Mouse (Mus musculus): ENCODE results near the gene Timd2. TPM values are rescaled to one million over a fixed set of nuclear protein-coding genes. Genes with fewer than 3 reads are reported as not detected.
"Not testable (repeated sequence)": the region's sequence is repeated elsewhere in the genome, so short reads cannot be mapped to it uniquely, and the experiment has no call there.

The Timd2 gene
- polyA plus RNA-seq, 1 experiment = not detected

DNA sequence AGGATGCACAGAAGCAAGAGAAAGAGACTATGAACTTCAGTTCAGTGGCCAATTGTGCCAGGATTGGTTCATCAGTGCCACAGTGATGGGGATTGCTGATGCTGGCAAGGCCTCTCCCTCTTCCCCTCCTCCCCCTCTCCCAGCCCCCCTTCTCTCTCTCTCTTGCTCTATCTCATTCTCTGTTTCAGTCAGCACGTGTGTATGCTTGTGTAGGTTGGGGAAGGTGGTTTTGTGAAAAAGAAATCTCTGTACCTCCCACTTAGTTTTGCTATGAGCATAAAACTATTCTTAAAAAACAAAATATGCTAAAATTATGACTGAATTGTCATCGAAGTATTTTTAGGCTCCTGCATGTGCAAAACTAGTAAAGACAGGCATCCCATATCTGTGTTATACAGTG lies 38.9 kb downstream of the Timd2 start:
- H3K36me3 ChIP-seq (ENCODE audit: control insufficient read depth, insufficient read depth) = no peaks in the 10 kb centered on the region
- H3ac ChIP-seq (ENCODE audit: control insufficient read depth, insufficient read length) = no peak overlapping the region
- no peak overlapping the region for H3K4me3 ChIP-seq
- no peaks in the 10 kb centered on the region for H3K27me3 ChIP-seq (ENCODE audit: control insufficient read depth, insufficient read depth, insufficient read length)
- H3K79me2 ChIP-seq (ENCODE audit: control insufficient read depth, insufficient read depth) = no peaks in the 10 kb centered on the region
- TF ChIP-seq MAX (IDR thresholded peaks at IDR 0.05; ENCODE audit: low read depth) (no peak), E2F4 (IDR thresholded peaks at IDR 0.05; ENCODE audit: insufficient read depth) (no peak), MYOG (IDR thresholded peaks at IDR 0.05; ENCODE audit: control insufficient read depth in 1 of 3, insufficient read depth in 1 of 3, insufficient read length in 2 of 3, low read depth in 2 of 3) (no peak), CEBPB (IDR thresholded peaks at IDR 0.05; ENCODE audit: insufficient read depth, poor library complexity, severe bottlenecking) (no peak), TCF3 (IDR thresholded peaks at IDR 0.05; ENCODE audit: insufficient read length, low read depth) (no peak), TCF12 (IDR thresholded peaks at IDR 0.05; ENCODE audit: insufficient read depth, poor library complexity, severe bottlenecking) (no peak), USF1 (IDR thresholded peaks at IDR 0.05; ENCODE audit: low read depth) (no peak), POLR2A (IDR thresholded peaks at IDR 0.05; ENCODE audit: insufficient read length, low read depth) (no peak), POLR2AphosphoS2 (IDR thresholded peaks at IDR 0.05; ENCODE audit: insufficient read length, low read depth) (no peak), MYOD1 (IDR thresholded peaks at IDR 0.05; ENCODE audit: control insufficient read depth in 1 of 3, insufficient read length in 2 of 3, low read depth in 2 of 3) (no peak), SRF (IDR thresholded peaks at IDR 0.05; ENCODE audit: control insufficient read depth, insufficient read length, low read depth) (no peak), REST (IDR thresholded peaks at IDR 0.05; ENCODE audit: insufficient read depth, insufficient read length) (no peak)
- H3K4me2 ChIP-seq (ENCODE audit: low read depth) = no peak overlapping the region

DNA sequence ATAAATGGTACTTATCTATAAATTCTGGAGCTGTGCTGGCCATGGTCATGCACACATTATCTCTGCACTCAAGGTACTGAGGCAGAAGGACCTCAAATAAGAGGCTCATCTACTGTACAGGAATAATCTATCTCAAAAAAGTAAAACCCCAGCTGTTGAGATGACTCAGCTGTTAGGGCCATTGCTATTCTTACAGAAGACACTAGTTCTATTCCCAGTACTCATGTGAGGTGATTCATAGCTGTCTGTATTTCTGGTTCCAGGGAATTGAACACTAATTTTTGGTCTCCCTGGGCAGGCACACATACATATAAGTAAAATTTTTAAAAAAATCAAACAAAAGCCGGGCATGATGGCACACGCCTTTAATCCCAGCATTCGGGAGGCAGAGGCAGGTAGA lies 39.8 kb downstream of the Timd2 start:
- Histone ChIP-seq H3K4me3 (no peak overlapping the region), H3K4me2 (ENCODE audit: low read depth) (no peak overlapping the region), H3K36me3 (ENCODE audit: control insufficient read depth, insufficient read depth) (no peaks in the 10 kb centered on the region), H3ac (ENCODE audit: control insufficient read depth, insufficient read length) (no peak overlapping the region), H3K27me3 (ENCODE audit: control insufficient read depth, insufficient read depth, insufficient read length) (no peaks in the 10 kb centered on the region), H3K79me2 (ENCODE audit: control insufficient read depth, insufficient read depth) (no peaks in the 10 kb centered on the region)
- TF ChIP-seq TCF12 (IDR thresholded peaks at IDR 0.05; ENCODE audit: insufficient read depth, poor library complexity, severe bottlenecking) = no peak
- no peak for TF ChIP-seq MYOD1 (IDR thresholded peaks at IDR 0.05; ENCODE audit: control insufficient read depth in 1 of 3, insufficient read length in 2 of 3, low read depth in 2 of 3)

DNA sequence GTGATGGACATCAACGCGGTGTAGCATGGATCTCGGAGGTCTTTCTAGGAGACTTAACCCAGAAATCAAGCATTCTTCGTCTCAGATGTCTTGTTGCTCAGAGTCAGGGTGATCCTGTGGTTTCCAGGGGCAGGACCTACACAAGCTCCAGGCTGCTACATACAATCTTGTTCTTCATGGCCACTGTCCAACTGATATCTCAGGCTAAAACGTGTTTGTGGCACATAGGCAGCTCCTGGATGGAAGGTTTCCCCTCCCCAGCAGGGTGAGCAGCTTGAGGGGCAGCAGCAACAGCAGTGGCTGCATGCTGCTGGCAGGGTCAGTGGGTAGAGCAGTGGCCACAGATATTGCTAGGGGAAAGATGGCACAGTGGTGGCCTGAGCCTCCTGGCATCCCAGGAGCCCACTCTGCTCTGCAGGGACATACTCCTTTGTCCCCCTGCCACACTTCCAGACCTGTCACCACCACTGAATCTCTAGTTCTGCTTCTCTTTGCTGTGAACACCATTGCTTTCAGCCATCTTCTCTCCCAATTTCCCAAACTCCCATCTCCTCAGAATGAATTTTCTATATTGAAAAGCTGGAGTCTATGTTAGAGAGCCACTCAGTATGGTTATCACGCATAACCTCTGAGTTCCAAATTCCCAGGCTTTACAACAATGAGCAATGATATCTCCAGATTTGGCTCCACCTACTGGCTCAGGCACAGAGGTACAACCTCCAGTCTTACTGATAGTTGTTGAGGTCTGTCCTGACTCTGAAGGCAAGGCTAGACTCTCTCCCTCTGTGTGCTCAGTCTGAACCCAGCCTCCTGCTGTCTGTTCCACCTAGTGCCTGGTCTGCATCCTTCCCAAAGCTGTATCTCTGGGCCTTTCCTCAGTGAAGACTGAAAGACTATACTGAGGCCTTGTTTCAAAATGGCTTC lies 41.0 kb downstream of the Timd2 start:
- TF ChIP-seq USF1 (IDR thresholded peaks at IDR 0.05; ENCODE audit: low read depth) (no peak), SRF (IDR thresholded peaks at IDR 0.05; ENCODE audit: control insufficient read depth, insufficient read length, low read depth) (no peak), MAX (IDR thresholded peaks at IDR 0.05; ENCODE audit: low read depth) (no peak), MYOD1 (IDR thresholded peaks at IDR 0.05; ENCODE audit: control insufficient read depth in 1 of 3, insufficient read length in 2 of 3, low read depth in 2 of 3) (no peak), CEBPB (IDR thresholded peaks at IDR 0.05; ENCODE audit: insufficient read depth, poor library complexity, severe bottlenecking) (no peak), MYOG (IDR thresholded peaks at IDR 0.05; ENCODE audit: control insufficient read depth in 1 of 3, insufficient read depth in 1 of 3, insufficient read length in 2 of 3, low read depth in 2 of 3) (no peak), TCF12 (IDR thresholded peaks at IDR 0.05; ENCODE audit: insufficient read depth, poor library complexity, severe bottlenecking) (no peak), POLR2A (IDR thresholded peaks at IDR 0.05; ENCODE audit: insufficient read length, low read depth) (no peak), TCF3 (IDR thresholded peaks at IDR 0.05; ENCODE audit: insufficient read length, low read depth) (no peak), REST (IDR thresholded peaks at IDR 0.05; ENCODE audit: insufficient read depth, insufficient read length) (no peak), E2F4 (IDR thresholded peaks at IDR 0.05; ENCODE audit: insufficient read depth) (no peak), POLR2AphosphoS2 (IDR thresholded peaks at IDR 0.05; ENCODE audit: insufficient read length, low read depth) (no peak)
- Histone ChIP-seq H3ac (ENCODE audit: control insufficient read depth, insufficient read length) (no peak overlapping the region), H3K4me3 (no peak overlapping the region), H3K79me2 (ENCODE audit: control insufficient read depth, insufficient read depth) (no peaks in the 10 kb centered on the region), H3K4me2 (ENCODE audit: low read depth) (no peak overlapping the region), H3K27me3 (ENCODE audit: control insufficient read depth, insufficient read depth, insufficient read length) (no peaks in the 10 kb centered on the region), H3K36me3 (ENCODE audit: control insufficient read depth, insufficient read depth) (no peaks in the 10 kb centered on the region)

DNA sequence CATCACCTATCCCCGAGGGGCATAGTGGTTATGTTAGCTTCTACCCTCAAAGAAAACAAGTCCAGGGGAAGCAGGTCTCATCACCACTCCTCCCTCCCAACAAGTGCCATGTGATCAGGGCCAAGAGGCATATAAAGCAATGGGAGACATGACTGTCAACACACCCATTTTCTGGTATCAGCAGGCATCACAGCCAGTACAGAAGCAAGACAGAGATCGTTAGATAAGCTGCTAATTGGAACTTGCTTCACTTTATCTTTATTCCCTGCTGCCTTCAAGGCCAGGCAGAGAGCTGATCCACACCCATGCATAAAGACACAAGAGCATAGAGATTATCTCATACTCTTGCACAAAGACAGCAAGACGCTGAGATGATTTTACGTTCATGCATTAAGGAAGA lies 43.6 kb downstream of the Timd2 start:
- H3K36me3 ChIP-seq (ENCODE audit: control insufficient read depth, insufficient read depth) = no peaks in the 10 kb centered on the region
- H3ac ChIP-seq (ENCODE audit: control insufficient read depth, insufficient read length) = no peak overlapping the region
- no peak overlapping the region for H3K4me3 ChIP-seq
- H3K27me3 ChIP-seq (ENCODE audit: control insufficient read depth, insufficient read depth, insufficient read length) = no peaks in the 10 kb centered on the region
- H3K79me2 ChIP-seq (ENCODE audit: control insufficient read depth, insufficient read depth) = no peaks in the 10 kb centered on the region
- no peak overlapping the region for H3K4me2 ChIP-seq (ENCODE audit: low read depth)
- TF ChIP-seq MYOD1 (IDR thresholded peaks at IDR 0.05; ENCODE audit: control insufficient read depth in 1 of 3, insufficient read length in 2 of 3, low read depth in 2 of 3) (no peak), POLR2A (IDR thresholded peaks at IDR 0.05; ENCODE audit: insufficient read length, low read depth) (no peak), USF1 (IDR thresholded peaks at IDR 0.05; ENCODE audit: low read depth) (no peak), CEBPB (IDR thresholded peaks at IDR 0.05; ENCODE audit: insufficient read depth, poor library complexity, severe bottlenecking) (no peak)

DNA sequence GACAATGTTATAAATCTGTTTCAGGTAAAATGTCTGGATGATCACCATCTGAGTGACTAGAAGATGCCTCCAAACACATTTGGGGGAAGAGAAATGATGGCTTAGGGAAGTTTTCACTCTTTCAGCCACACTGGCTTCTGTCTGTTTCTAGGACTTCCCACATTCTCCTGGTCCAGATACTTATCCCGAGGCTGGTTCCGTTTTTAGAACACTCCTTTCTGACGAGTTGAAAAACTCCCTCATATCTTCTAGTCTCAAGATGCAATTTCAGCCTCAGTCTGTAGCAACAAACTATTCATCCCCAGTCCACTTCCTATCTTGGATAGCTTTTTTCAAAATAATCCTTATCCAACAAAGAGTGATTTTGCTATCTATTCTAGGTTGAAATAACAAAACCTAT lies 54.4 kb downstream of the Timd2 start:
- H3K36me3 ChIP-seq (ENCODE audit: control insufficient read depth, insufficient read depth) = no peaks in the 10 kb centered on the region
- H3K4me3 ChIP-seq = no peak overlapping the region
- no peaks in the 10 kb centered on the region for H3K79me2 ChIP-seq (ENCODE audit: control insufficient read depth, insufficient read depth)
- TF ChIP-seq MYOG (IDR thresholded peaks at IDR 0.05; ENCODE audit: control insufficient read depth in 1 of 3, insufficient read depth in 1 of 3, insufficient read length in 2 of 3, low read depth in 2 of 3) = no peak
- TF ChIP-seq POLR2A (IDR thresholded peaks at IDR 0.05; ENCODE audit: insufficient read length, low read depth) = no peak
- no peak for TF ChIP-seq MYOD1 (IDR thresholded peaks at IDR 0.05; ENCODE audit: control insufficient read depth in 1 of 3, insufficient read length in 2 of 3, low read depth in 2 of 3)
- TF ChIP-seq POLR2AphosphoS2 (IDR thresholded peaks at IDR 0.05; ENCODE audit: insufficient read length, low read depth) = no peak
- TF ChIP-seq MAX (IDR thresholded peaks at IDR 0.05; ENCODE audit: low read depth) = no peak
- no peak for TF ChIP-seq TCF3 (IDR thresholded peaks at IDR 0.05; ENCODE audit: insufficient read length, low read depth)
- no peak for TF ChIP-seq E2F4 (IDR thresholded peaks at IDR 0.05; ENCODE audit: insufficient read depth)
- TF ChIP-seq SRF (IDR thresholded peaks at IDR 0.05; ENCODE audit: control insufficient read depth, insufficient read length, low read depth) = no peak
- TF ChIP-seq TCF12 (IDR thresholded peaks at IDR 0.05; ENCODE audit: insufficient read depth, poor library complexity, severe bottlenecking) = no peak
- no peak overlapping the region for H3K4me2 ChIP-seq (ENCODE audit: low read depth)
- H3K27me3 ChIP-seq (ENCODE audit: control insufficient read depth, insufficient read depth, insufficient read length) = no peaks in the 10 kb centered on the region
- H3ac ChIP-seq (ENCODE audit: control insufficient read depth, insufficient read length) = no peak overlapping the region

DNA sequence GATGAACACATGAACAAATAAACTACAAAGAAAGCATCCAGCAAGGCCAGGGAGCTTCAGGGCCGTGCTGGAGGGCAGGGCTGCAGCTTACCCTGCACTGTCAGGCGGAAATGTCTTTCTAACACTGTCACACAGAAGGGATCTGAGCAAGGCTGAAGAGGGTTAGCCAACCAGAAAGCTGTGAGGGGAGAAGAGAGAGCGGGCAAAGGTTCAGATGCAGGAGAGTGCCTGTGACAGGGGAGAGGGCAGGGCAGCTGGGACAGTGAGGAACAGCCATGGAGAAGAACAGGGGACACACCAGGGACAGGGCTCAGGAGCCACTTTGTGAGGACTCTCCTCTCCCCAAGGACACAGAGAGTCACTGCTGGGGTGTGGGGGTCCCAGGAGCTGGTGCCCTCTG lies 57.2 kb downstream of the Timd2 start:
- not testable (repeated sequence) for H3K4me3 ChIP-seq; H3K79me2 ChIP-seq (ENCODE audit: control insufficient read depth, insufficient read depth); H3ac ChIP-seq (ENCODE audit: control insufficient read depth, insufficient read length); H3K27me3 ChIP-seq (ENCODE audit: control insufficient read depth, insufficient read depth, insufficient read length); H3K4me2 ChIP-seq (ENCODE audit: low read depth); H3K36me3 ChIP-seq (ENCODE audit: control insufficient read depth, insufficient read depth)

Data from myocyte (in vitro differentiated cells).